Mouse (Mus musculus): ENCODE measurements around the gene Ankib1. TPM values are rescaled to one million over a fixed set of nuclear protein-coding genes. Genes with fewer than 3 reads are reported as not detected.
A peak's percentile ranks its signal among the peaks of the same experiment; 100 is the strongest.

Ankib1 gene
- total and polyA plus RNA-seq, 3 experiments: 14.5 to 19.5 TPM; not detected in 1

DNA sequence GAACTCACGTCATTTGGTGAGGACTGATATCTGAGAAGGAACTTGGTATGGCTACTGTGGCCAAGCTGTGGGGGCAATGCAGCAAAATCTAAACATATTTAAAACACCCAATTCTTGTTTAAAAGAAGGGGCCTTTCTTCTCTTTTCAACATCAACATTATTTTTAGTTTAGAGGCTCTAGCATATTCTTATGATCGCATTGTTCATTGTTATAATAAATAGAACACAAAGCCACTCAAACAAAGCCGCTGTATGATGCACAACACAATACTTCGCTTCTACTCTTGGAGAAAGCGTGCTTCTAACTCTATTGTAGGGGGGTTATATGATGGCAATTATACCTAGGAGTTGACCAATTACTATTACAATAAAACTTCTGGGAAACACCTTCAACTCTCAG lies 86.9 kb downstream of the Ankib1 start:
- no peak overlapping the region for H3K9ac ChIP-seq (ENCODE audit: control insufficient read depth, low read depth, low read length, poor library complexity, severe bottlenecking)
- H3K27me3 ChIP-seq (ENCODE audit: control insufficient read depth in 1 of 2, insufficient read depth in 2 of 2, low read length in 2 of 2): no peaks in the 10 kb centered on the region
- H3K4me1 ChIP-seq (ENCODE audit: control insufficient read depth in 1 of 2, insufficient read depth in 2 of 2, low read length in 2 of 2): no peaks in the 10 kb centered on the region
- no peak overlapping the region for H3K27ac ChIP-seq (ENCODE audit: control insufficient read depth, low read depth, low read length)
- no peaks in the 10 kb centered on the region for H3K79me2 ChIP-seq (ENCODE audit: control insufficient read depth, insufficient read depth, low read length, poor library complexity)
- DNase-seq (ENCODE audit: low read depth, low spot score): no peak
- TF ChIP-seq MXI1 (IDR thresholded peaks at IDR 0.05; ENCODE audit: low read depth, low read length) (no peak), MAX (IDR thresholded peaks at IDR 0.05; ENCODE audit: low read length) (no peak), EP300 (IDR thresholded peaks at IDR 0.05; ENCODE audit: low read depth in 1 of 2, low read length in 2 of 2) (no peak), USF2 (IDR thresholded peaks at IDR 0.05; ENCODE audit: borderline replicate concordance in 1 of 2, insufficient read depth in 1 of 2, low read depth in 1 of 2, low read length in 2 of 2) (no peak), POLR2AphosphoS2 (IDR thresholded peaks at IDR 0.05; ENCODE audit: low read length) (no peak), ELF1 (IDR thresholded peaks at IDR 0.05; ENCODE audit: low read depth, low read length) (no peak)
- peaks cover 5 to 25% of the 10 kb centered on the region in 2 experiments; a peak in 3 of 4 replicates for H3K36me3 ChIP-seq (ENCODE audit: control insufficient read depth in 1 of 2, insufficient read depth in 2 of 2, low read length in 2 of 2)
- no peaks in the 10 kb centered on the region for H3K9me3 ChIP-seq (replicated peaks; ENCODE audit: insufficient read depth, low read length)
- no peak overlapping the region for H3K4me3 ChIP-seq (ENCODE audit: control insufficient read depth in 1 of 2, insufficient read depth in 1 of 2, low read depth in 2 of 2, low read length in 2 of 2)

DNA sequence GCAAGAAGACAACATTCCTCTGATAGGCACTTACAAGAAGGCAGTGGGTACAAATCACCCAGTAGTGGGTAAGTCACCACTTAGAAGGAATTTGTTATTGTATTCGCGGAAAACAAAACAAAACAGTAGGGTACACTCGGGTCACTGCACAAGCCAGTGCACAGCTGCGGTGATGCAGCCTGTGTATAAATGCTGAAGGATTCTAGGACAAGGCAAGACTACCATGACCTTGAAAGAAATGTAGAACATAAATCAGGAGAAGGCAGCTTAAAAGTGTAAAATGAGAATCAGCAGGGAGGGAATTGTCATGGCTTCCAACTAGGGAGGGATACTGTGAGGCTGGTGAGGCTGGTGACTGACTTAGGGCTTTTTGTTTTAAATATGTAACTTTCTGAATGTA lies 100.5 kb downstream of the Ankib1 start:
- no peak overlapping the region for H3K27ac ChIP-seq (ENCODE audit: control insufficient read depth, low read depth, low read length)
- DNase-seq (ENCODE audit: low read depth, low spot score): no peak
- H3K4me1 ChIP-seq (ENCODE audit: control insufficient read depth in 1 of 2, insufficient read depth in 2 of 2, low read length in 2 of 2): no peaks in the 10 kb centered on the region
- peaks cover 0 to 30% of the 10 kb centered on the region in 2 experiments; a peak in 2 of 4 replicates for H3K36me3 ChIP-seq (ENCODE audit: control insufficient read depth in 1 of 2, insufficient read depth in 2 of 2, low read length in 2 of 2)
- no peak overlapping the region for H3K9ac ChIP-seq (ENCODE audit: control insufficient read depth, low read depth, low read length, poor library complexity, severe bottlenecking)
- no peaks in the 10 kb centered on the region for H3K79me2 ChIP-seq (ENCODE audit: control insufficient read depth, insufficient read depth, low read length, poor library complexity)
- no peaks in the 10 kb centered on the region for H3K27me3 ChIP-seq (ENCODE audit: control insufficient read depth in 1 of 2, insufficient read depth in 2 of 2, low read length in 2 of 2)
- H3K4me3 ChIP-seq (ENCODE audit: control insufficient read depth in 1 of 2, insufficient read depth in 1 of 2, low read depth in 2 of 2, low read length in 2 of 2): no peak overlapping the region
- H3K9me3 ChIP-seq (replicated peaks; ENCODE audit: insufficient read depth, low read length): no peaks in the 10 kb centered on the region
- TF ChIP-seq MXI1 (IDR thresholded peaks at IDR 0.05; ENCODE audit: low read depth, low read length): no peak
- TF ChIP-seq BHLHE40 (IDR thresholded peaks at IDR 0.05; ENCODE audit: borderline replicate concordance, low read depth, low read length): no peak

- H3K4me1 ChIP-seq (ENCODE audit: control insufficient read depth in 1 of 2, insufficient read depth in 2 of 2, low read length in 2 of 2): peaks cover 2 to 4% of the 10 kb centered on the region in 2 experiments; a peak in 3 of 4 replicates
- H3K27ac ChIP-seq (ENCODE audit: control insufficient read depth, low read depth, low read length): no peak overlapping the region
- H3K9me3 ChIP-seq (replicated peaks; ENCODE audit: insufficient read depth, low read length): no peaks in the 10 kb centered on the region
- DNase-seq (ENCODE audit: low read depth, low spot score): no peak
- H3K79me2 ChIP-seq (ENCODE audit: control insufficient read depth, insufficient read depth, low read length, poor library complexity): no peaks in the 10 kb centered on the region
- no peaks in the 10 kb centered on the region for H3K27me3 ChIP-seq (ENCODE audit: control insufficient read depth in 1 of 2, insufficient read depth in 2 of 2, low read length in 2 of 2)
- H3K4me3 ChIP-seq (ENCODE audit: control insufficient read depth in 1 of 2, insufficient read depth in 1 of 2, low read depth in 2 of 2, low read length in 2 of 2): no peak overlapping the region
- H3K36me3 ChIP-seq (ENCODE audit: control insufficient read depth in 1 of 2, insufficient read depth in 2 of 2, low read length in 2 of 2): peaks cover 5 to 28% of the 10 kb centered on the region in 2 experiments
- no peak for TF ChIP-seq TAL1 (IDR thresholded peaks at IDR 0.05; ENCODE audit: low read length)
- H3K9ac ChIP-seq (ENCODE audit: control insufficient read depth, low read depth, low read length, poor library complexity, severe bottlenecking): no peak overlapping the region
Measured at GRCm38 (mm10) chr5:3700025-3700424, 102.7 kb downstream of the Ankib1 start.

DNA sequence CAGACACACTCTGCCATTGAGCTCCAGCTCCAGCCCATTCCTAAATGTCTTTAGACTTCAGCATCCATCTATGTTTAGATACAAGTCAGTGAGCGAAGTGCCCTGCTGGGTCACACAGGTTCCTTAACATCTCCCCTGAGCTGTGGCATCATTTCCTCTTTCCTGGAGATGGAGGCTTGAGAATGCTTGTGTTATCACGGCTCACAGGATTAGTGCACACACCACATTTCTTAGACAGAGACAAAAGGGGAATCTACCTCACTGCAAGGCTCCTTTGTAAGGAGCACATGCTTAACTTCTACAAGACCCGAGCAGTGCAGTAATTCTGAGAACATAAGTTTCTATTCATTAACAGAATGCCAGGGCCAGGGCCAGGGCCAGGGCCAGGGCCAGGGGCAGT lies 106.7 kb downstream of the Ankib1 start:
- no peak overlapping the region for H3K27ac ChIP-seq (ENCODE audit: control insufficient read depth, low read depth, low read length)
- H3K4me3 ChIP-seq (ENCODE audit: control insufficient read depth in 1 of 2, insufficient read depth in 1 of 2, low read depth in 2 of 2, low read length in 2 of 2): no peak overlapping the region
- TF ChIP-seq GATA1 (IDR thresholded peaks at IDR 0.05; ENCODE audit: low read depth, low read length) (peak; percentile 12; the same call in 1 of the 2 replicates), MYC (IDR thresholded peaks at IDR 0.05; ENCODE audit: low read depth, low read length) (no peak)
- H3K79me2 ChIP-seq (ENCODE audit: control insufficient read depth, insufficient read depth, low read length, poor library complexity): no peaks in the 10 kb centered on the region
- H3K9ac ChIP-seq (ENCODE audit: control insufficient read depth, low read depth, low read length, poor library complexity, severe bottlenecking): no peak overlapping the region
- H3K4me1 ChIP-seq (ENCODE audit: control insufficient read depth in 1 of 2, insufficient read depth in 2 of 2, low read length in 2 of 2): peaks cover 2 to 4% of the 10 kb centered on the region in 2 experiments; a peak in 3 of 4 replicates
- H3K36me3 ChIP-seq (ENCODE audit: control insufficient read depth in 1 of 2, insufficient read depth in 2 of 2, low read length in 2 of 2): peaks cover 5 to 33% of the 10 kb centered on the region in 2 experiments
- DNase-seq (ENCODE audit: low read depth, low spot score): peak; percentile 71
- no peaks in the 10 kb centered on the region for H3K27me3 ChIP-seq (ENCODE audit: control insufficient read depth in 1 of 2, insufficient read depth in 2 of 2, low read length in 2 of 2)
- no peaks in the 10 kb centered on the region for H3K9me3 ChIP-seq (replicated peaks; ENCODE audit: insufficient read depth, low read length)
